Mouse (Mus musculus): ENCODE results near the gene Snf8. TPM values are rescaled to one million over a fixed set of nuclear protein-coding genes. Genes with fewer than 3 reads are reported as not detected.
A peak's percentile ranks its signal among the peaks of the same experiment; 100 is the strongest.

Gene Snf8
- 100 to 1,000 TPM in 1 of 2 experiments, 10 to 100 TPM in 1; 99.8 to 103 TPM for total RNA-seq (2021)

DNA sequence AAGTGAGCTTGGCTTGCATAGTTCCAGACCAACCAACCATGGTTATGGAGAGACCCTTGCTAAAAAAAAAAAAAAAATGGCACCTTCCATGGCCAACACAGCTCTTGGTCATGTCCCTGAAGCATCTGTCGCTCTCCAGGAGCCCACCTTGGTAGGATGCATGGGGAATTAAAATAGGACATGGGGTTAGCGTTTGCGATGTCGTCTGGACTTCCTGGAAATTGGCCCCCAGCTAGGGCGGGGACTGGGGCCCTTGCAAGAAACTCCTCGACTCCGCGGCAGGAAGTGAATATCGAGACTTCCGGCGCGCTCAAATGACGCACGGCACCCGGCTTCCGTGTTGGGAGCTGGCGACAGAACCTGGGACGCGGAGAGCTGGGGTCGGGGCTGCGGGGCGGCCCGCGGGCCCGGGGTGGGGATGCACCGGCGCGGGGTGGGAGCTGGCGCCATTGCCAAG is at the start of gene Snf8:
Gene Snf8, plus strand, starts transcription at position 290 of the 457 bp plus-strand sequence.
- peak; percentile 96 to 97 for DNase-seq (ENCODE audit: extremely low spot score in 1 of 2, low spot score in 1 of 2)

DNA sequence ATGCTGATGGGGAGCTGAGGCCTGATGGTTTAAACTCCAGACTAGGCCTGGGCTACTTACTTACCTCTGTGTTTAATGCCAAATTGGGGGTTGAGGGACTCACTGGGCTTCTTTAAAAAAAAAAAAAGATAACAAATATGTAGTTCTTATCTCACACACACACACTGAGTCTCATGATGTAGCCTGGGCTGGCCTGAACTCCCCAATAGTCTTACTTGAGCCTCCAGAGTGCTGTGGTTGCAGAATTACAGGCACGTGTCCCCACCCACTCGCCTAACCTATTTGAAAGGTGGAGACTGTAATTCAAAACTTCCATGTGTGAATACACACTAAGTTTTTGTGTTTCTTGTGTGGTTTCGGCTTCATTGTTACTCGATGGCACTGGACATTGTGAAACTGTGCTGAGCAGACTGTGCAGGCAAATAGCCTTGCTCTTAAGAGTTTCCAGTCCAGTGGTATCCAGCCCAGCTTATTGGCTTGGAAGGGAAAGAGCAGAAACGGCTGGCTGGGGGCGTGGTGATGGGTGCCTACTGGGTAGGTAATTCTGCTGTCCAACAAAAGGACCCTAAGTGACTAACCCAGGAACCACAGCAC is 46.7 kb upstream of the Snf8 start:
- no peak for DNase-seq (ENCODE audit: extremely low spot score in 1 of 2, low spot score in 1 of 2)

DNA sequence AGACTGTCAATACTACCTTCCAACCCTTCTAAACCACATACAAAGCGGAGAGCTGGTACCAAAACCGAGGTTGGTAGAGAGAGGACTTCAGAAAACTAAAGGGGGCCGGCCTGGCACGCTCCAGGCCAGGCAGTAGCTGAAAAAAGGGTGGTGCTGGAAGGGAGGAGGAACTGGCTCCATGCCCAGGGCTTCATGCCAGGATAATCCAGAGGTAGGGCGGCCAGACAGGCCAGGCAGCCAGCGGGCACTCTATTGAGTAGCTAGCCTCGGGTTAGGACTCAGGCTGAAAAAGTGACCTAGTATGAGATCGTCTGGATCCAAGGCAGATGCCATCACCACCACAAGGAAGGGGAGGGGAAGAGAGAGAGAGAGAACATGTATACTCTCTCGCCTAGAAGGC is 46.2 kb upstream of the Snf8 start:
- DNase-seq (ENCODE audit: extremely low spot score in 1 of 2, low spot score in 1 of 2), result peak in 1 of 2 experiments; percentile 29

DNA sequence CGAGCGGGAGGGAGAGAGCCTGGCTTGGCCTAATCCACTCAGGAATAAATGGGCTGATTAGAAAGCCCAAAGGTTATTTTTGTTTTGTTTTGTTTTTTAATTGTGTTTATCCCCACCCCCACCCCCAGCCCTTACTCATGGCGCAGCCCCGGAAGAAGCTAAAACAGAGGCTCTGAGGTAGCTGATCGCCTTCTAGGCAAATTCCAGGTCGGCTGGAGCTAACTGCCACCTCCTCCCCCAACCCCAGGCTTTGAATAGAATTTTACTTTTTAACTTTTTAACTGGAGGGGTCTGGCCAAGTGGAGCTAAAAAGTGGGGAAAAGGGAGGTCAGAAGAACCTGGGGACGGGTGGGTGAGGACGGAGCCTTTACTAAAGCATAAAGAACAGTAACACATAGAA is 44.8 kb upstream of the Snf8 start:
- DNase-seq (ENCODE audit: extremely low spot score in 1 of 2, low spot score in 1 of 2), result no peak

DNA sequence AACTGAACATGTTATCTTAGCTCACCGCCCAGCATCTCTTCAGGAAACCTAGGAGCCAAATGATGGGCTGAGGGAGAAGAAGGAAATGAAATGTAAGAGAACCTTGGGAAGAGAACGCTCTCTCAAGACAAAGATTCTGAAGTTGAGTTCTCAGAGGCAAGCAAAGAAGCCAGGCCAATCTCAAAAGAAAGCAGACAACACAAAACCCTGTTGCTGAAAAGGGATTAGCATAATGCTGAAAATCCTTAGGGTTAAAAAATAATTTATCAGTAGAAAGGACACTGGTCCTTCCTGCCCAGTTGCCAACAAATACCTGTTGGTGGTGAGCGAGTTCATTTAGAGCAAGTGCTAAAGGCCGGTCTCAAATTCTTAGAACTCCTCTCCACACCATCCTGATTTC is 44.3 kb upstream of the Snf8 start:
- DNase-seq (ENCODE audit: extremely low spot score in 1 of 2, low spot score in 1 of 2), result no peak

DNA sequence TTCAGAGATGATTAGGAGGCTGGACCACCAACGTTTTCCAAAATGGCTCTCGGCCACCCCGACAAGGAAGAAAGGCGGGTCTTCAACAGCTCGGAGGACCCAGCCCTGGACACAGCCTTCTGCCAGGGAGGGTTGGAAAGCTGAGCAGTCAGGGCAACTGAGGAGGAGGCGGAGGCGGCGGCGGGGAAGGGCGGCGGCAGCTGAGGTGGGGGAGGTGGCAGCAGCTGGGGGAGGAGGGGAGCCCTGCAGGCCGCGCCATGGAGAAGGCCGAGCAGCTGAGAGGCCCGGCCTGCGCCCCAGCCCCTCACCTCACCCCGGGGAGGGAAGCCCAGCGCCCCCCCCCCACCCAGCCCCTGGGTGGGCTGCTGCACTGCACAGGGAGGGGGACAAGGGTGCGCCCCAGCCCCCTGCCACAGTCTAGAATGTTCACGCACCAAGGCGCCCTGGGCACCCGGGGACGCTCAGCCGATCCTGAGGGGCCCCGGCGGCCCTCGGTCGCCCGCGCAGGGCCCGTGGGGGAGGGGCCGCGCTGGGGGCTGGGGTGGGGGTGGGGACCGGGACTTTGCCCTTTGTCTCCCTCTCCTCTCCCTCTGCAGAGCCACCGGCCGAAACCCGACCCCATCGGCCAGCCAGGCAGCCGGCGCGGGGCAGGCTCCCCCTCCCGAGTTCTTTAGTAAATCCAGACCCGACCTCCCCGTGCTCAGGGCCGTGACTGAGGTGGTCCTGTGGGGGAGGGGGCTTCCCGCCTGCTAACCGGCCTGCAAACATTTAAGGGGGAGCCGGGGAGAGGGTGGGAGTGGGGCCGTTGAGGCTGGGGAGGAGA is 43.6 kb upstream of the Snf8 start:
- no peak for DNase-seq (ENCODE audit: extremely low spot score in 1 of 2, low spot score in 1 of 2)

DNA sequence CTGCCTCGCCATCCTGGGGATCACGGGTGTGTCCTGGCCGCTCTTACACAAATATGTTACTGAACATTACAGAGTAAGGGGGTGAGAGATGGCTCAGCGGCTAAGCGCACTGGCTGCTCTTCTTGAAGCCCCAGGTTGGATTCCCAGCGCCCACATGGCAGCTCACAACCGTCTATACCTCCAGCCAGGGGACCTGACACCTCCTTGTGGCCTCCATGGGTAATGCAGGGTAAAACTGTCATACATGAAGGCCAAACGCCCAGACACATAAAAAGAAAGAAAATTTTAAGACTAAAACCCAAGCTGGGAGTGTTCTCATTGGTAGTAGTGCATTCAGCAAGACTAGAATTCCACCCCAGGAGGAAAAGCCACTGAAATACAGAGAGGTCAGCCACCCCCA is 40.5 kb upstream of the Snf8 start:
- DNase-seq (ENCODE audit: extremely low spot score in 1 of 2, low spot score in 1 of 2), result no peak

DNA sequence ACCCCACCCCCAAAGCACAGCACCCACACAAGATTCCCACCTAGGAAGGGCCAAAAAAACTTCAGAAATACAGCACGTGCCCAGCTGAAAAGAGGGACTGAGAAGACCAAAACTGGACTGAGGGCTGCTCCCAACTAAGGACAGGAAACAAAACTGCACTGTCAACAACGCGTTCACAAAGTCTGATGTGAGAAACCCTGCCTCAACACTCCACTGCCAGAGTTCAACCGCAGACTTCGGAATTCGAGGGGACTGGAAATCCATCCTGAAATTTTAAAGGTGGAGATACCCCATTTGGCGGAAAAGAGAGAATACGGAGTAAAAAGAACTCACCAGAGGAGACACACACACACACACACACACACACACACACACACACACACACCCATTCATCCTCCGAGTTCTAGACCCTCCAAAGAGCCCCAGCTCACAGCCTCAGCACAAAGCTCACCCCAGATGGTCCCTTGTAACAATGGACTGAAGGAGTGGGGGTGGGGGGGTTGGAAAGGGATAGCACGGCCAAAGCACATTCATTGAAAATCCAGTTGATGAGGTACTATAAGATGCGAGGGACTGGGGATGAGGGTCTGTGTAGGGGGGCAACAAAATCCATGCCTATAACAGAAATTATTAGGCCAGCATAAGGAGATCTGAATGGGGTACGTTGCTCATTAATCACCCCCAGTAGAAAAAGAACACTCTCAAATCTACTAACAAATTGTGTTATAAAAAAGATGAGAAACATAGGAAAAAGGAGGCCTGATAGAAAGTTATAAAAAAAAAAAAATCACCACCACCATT is 31.4 kb upstream of the Snf8 start:
- no peak for DNase-seq (ENCODE audit: extremely low spot score in 1 of 2, low spot score in 1 of 2)

DNA sequence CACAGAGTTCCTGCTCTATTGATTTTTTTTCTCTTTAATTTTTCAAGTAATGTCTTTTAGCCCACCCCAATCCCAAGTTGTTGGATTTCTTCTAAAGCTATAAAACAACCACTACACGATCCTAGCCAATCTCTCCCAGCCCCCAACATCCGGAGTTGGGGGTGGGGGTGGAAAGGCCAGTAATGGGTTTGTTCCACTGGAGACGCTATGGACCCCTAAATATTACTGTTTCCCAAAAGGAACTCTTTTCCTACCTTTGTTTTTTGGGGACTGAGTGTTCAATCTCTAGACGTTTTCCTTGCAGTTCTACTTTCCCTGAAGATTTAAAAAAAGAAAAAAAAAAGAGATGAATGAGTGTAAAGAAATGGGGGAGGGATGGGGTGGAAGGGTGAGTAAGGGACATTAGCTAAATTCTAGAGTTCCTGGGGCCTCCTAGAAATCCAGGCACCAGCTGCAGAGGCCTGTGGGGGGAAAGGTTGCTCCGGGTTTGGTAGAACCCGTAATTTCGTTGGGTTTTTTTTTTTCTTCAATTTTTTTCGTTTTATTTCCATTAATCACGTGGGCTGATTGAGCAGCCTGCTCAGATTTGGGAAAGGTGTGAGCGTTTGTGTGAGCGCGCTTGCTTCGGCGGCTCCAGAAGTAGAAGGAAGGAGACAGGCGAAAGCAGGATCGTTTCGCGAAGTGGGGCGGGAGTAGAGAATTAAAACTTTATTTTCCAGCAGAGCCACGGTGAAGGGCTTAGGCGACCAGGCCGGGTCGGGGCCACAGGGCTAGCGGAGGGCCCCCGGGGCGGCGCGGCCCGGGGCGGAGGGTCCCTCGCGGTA is 30.5 kb upstream of the Snf8 start:
- DNase-seq (ENCODE audit: extremely low spot score in 1 of 2, low spot score in 1 of 2), result peak in 1 of 2 experiments; percentile 13

DNA sequence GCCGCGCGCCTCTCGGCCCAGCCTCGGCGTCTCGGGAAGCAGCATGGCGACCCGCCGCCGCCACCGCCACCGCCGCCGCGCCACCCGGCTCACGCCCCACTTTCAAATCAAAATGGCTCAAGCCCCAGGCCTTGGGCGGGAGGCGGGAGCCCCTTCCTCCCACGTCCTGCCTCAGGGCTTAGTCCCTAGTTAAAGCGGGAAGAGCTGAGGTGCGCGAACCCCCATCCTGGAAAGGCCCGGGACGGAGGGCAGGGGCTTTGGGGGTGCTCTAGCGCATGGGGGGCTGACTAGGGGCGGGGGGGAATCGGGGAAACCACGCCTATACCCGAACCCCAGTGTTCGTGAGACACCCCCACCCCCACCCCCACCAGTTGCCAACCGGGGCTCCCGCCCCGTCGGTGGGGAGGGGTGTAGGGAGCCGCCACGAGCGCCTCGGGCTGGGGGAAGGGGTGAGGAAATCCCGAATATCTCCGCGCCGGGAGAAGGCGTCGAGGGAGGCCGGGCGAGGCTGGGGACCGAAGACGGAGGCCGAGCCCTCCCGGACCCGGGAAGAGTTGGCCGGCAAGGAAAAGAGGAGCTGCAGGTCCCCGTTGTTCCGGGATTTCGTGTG is 29.8 kb upstream of the Snf8 start:
- DNase-seq (ENCODE audit: extremely low spot score in 1 of 2, low spot score in 1 of 2), result no peak

DNA sequence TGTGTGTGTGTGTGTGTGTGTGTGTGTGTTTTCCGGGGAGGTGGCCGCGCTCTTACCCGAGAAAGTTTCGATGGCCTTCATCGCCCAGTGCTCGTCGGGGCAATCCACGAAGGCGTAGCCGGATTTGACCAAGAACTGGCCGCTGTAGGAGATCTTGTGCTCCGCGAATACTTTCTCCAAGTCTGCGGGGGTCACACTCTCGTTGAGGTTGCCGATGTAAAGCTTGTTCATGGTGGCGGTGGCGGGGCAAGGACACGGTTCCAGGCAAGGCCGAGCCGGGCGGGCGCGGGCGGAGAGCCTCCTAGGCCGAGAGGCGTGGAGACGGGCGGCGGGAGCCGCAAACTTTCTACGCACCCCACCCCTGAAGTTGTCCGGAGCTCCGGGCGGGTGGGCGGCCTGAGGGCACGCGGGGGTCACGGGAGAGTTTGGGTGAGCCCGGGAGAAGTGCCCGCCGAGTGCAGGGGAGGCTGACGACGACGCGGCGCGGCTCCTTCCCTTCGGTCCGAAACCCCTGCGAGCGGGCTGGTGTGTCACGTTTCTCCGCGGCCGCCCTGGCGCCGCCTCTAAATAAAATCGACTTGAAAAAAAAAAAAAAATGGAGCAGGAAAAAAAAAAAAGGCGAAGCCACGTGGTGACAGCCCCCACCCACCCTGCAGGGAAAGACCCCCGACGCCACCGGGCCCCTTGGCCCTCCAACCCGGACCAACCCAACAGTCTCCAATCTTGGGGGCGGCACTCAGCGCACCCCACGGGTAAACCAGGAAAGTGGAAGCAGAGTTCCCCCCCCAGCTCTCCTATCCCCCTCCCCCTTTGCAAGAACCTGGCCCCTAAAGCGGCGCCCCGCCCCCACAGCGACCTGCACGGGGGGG is 29.0 kb upstream of the Snf8 start, which contains the start of gene Igf2bp1:
Gene Igf2bp1, minus strand, starts transcription at position 538 of the 869 bp plus-strand sequence.
- no peak for DNase-seq (ENCODE audit: extremely low spot score in 1 of 2, low spot score in 1 of 2)

DNA sequence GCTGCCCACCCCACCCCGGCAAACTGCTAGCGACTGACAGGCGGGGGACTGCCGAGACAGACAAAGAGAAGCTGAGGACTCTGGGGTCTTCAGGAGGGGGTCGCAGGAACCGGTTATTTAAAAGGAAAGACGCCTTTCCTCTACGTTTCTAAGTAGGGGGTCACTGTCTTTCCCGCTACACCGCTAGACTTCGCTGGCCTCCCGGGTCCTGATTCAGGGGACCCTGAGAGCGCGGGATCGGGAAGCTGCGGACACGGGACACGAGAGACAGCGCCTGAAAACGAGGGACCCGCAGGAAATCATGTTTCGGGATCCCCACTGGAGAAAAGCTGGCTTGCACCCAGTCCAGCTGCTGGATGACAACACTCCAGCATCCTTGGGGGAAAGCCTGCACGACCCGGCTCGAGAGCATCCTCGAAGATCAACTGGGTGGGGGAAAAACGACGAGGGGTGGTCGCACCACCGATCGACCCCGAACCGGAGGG is 28.3 kb upstream of the Snf8 start:
- DNase-seq (ENCODE audit: extremely low spot score in 1 of 2, low spot score in 1 of 2), result no peak

DNA sequence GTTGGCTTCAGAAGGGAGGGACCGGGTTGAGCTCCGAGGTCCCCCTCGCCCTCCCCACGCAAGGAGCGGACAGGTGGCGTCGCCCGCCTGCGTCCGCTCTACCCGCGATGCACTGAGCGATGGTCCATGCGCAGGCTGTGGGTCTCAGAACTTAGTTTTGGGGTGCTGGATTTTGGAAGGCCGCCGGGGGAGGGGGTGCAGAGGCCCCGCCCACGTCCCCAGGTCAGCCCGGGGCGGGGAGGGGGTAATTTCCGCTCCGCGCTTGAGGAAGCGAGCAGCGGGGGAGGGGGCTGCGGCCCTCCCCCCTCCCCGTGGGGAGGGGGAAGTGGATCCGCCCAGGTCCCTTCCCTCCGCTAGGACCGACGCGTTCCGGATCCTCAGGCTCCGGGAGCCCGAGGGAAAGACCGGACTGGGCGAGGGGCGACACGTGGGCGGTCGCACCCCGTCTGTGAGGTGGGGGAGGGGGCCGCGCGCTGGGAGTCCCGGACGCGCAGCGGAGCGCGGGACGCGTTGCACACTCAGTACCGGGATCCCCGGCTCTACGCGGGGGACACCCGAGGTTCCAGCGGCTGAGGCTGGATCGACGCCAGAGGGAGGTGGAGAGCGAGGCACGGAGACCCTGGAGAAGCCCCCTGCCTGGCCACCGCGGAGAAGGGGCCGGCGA is 27.7 kb upstream of the Snf8 start:
- no peak for DNase-seq (ENCODE audit: extremely low spot score in 1 of 2, low spot score in 1 of 2)

DNA sequence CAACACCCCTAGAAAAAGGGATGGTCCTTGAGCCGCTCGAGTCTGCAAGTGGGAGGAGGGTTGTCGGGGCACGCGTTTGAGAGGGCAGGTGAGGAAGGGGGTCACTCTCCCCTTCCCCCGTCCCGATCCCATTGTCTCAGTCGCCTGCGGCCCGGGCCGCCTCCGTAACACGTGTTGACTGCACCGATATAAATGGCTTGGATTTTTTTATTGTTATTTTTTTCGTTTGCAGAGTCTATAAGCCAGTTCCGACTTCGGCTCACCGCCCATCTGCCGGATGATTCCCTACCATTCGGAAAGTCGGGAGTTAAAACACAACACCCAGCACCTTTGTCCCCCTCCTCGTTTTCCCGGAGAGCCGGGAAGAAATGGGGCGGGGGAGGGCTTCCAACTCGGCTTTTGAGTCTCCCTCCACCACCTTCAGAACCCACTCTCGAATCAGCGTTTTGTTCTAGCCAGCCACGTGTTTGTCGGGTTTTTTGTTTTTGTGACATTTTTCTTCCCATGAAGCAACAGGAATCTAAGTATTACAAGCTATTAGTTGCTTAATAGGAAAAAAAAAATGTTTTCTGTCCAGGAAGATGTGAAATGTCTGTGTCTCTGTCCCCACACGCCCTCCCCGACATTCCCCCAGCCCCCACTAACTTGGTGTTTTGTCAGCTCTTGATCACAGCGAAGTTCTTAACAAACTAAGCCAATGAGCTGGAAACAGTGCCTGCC is 27.0 kb upstream of the Snf8 start:
- no peak for DNase-seq (ENCODE audit: extremely low spot score in 1 of 2, low spot score in 1 of 2)

DNA sequence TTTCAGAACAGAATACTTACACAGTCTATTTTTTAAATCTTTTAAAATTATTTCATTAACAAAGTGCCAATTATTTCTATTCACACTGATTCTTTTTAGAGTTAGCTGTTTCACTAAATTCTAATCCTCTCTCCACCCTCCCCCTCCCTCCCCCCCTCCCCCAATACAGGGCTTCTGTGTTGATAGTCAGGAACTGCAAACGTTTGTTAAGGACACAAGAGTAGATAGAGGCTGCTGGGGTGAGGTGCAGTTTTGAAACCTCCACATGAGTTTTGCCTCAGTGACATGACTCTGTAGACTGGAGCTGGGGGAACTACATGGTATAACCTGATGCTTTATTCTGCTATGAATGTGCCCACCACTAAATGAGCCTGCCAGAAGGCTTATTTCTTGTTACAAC is 25.9 kb upstream of the Snf8 start:
- no peak for DNase-seq (ENCODE audit: extremely low spot score in 1 of 2, low spot score in 1 of 2)

DNA sequence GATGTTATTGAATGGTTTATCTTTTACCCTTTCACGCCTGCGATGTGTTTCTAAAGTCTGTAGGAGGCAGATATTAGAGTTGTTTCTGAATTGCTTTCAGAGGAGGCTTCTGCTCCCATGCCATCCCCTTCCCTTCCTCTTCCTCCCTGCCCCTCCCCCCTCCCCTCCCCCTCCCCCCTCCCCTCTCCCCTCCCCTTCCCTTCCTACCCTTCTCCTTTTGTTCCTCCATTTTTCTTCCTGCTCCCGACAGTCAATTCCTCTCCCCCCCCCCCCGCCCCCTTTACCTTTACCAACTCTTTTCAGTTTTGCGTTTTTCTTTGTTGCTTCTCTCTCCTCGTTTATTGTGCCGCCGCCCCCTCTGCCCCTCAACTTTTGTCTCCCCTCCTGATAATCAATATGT is 22.7 kb upstream of the Snf8 start:
- no peak for DNase-seq (ENCODE audit: extremely low spot score in 1 of 2, low spot score in 1 of 2)

DNA sequence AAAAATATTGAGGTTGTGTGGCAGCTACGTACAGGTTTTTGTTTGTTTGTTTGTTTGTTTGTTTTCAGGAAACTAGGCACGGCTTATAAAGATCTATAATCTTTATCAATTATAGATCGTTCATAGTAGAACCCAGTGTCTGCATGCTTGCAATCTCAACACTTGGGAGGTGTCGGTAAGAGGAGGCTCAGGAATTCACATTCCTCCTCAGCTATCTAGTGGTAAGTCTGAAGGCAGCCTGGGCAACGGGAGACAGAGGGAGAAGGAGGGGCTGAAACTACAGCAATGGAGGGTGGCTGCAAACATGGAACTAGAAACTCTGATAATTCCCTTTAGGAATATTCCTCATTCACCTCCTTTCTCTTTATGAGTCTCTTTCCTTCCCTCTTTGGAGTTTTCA is 19.3 kb upstream of the Snf8 start:
- no peak for DNase-seq (ENCODE audit: extremely low spot score in 1 of 2, low spot score in 1 of 2)

DNA sequence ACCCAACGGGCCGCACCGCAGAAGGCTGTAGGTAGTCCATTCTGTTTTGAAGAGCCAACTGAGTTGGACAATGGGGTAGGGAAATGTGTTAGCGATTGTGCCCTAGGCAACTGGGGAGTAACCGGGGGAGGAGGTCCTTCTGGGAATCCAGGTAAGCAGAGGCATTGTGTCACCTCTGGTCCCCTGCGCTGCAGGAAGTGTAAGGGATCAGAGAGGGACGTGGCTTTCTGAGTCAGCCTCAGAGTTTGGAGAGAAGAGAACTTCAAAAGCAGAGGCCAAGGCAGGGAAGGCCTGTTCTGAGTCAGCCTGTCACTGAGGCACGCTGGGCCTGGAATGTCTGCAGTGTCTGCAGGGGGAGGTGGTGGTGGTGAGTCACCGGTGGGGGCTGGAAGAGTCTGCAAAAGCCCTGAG is 16.7 kb upstream of the Snf8 start:
- DNase-seq (ENCODE audit: extremely low spot score in 1 of 2, low spot score in 1 of 2), result no peak

Data from layer of hippocampus, postnatal 25 days (tissue).